21 mouse cellular contexts compared by ENCODE assay signal in the genomic region with DNA sequence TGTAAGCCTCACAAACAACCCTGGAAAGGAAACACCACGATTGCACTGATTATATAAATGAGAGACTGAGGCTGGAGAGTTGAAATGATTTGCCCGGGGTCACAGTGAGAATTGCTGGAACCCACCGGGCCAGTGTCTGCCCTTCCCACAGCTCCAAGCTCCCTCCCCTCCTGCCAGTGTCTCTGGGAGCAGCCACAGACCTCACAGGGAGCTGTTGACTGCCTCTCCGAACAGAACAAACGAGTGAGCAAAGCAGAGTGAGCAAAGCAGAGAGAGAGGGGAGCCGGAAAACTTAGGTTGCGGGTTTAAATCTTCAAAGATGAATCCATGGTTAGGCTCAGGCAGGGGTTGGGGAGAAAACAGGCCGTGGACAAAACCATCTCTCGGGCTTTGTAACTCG.
DNase-seq lines count a peak whose midpoint lies in the region; ATAC-seq lines count a peak whose summit lies in the region.
"Had no signal": no experiment of that assay in that cellular context is flagged by ENCODE, and none has a peak within 500 bp of the region (broad histone marks: within the 10 kb centered on the region; RNA-seq: fewer than 3 reads in every experiment).

No protein-coding gene starts in this region.

- no peaks in the 10 kb centered on the region for H3K36me3 ChIP-seq in forebrain, embryonic 12.5 days (replicated peaks)
- H3K36me3 ChIP-seq in forebrain, embryonic 13.5 days (ENCODE audit: poor library complexity, severe bottlenecking): no peaks in the 10 kb centered on the region
- no peaks in the 10 kb centered on the region for H3K36me3 ChIP-seq in midbrain, embryonic 10.5 days
- H3K36me3 ChIP-seq in midbrain, embryonic 14.5 days (ENCODE audit: control insufficient read depth, insufficient read depth, low read length): no peaks in the 10 kb centered on the region
- H3K36me3 ChIP-seq in limb, embryonic 10.5 days: no peaks in the 10 kb centered on the region
- H3K36me3 ChIP-seq: hindbrain, embryonic 15.5 days; kidney, embryonic 15.5 days; limb, embryonic 13.5 days had no signal

- H3K4me3 ChIP-seq in forebrain, embryonic 12.5 days (replicated peaks): no peak overlapping the region
- H3K4me3 ChIP-seq in forebrain, embryonic 13.5 days: no peak overlapping the region
- no peak overlapping the region for H3K4me3 ChIP-seq in midbrain, embryonic 10.5 days
- no peak overlapping the region for H3K4me3 ChIP-seq in midbrain, embryonic 14.5 days (replicated peaks; ENCODE audit: low read depth, low read length)
- H3K4me3 ChIP-seq in limb, embryonic 10.5 days: no peak overlapping the region
- H3K4me3 ChIP-seq: heart, adult 2 months; hindbrain, embryonic 15.5 days; kidney, embryonic 15.5 days; limb, embryonic 13.5 days had no signal

- peaks cover 5% of the 10 kb centered on the region; the same call in 1 of the 2 replicates for H3K27me3 ChIP-seq in forebrain, embryonic 12.5 days
- 0 out of 2 replicates have a peak, but pooled peaks cover 3% of the 10 kb centered on the region for H3K27me3 ChIP-seq in forebrain, embryonic 13.5 days
- H3K27me3 ChIP-seq in midbrain, embryonic 10.5 days (ENCODE audit: low read depth, poor library complexity, severe bottlenecking): peaks cover 8% of the 10 kb centered on the region
- no peaks in the 10 kb centered on the region for H3K27me3 ChIP-seq in midbrain, embryonic 14.5 days (ENCODE audit: control insufficient read depth, insufficient read depth, low read length)
- H3K27me3 ChIP-seq in limb, embryonic 10.5 days (ENCODE audit: low read depth, poor library complexity, severe bottlenecking): peaks cover 21% of the 10 kb centered on the region; the same call in 1 of the 2 replicates
- H3K27me3 ChIP-seq: CH12.LX; hindbrain, embryonic 15.5 days; kidney, embryonic 15.5 days had no signal

- peaks cover 45% of the 10 kb centered on the region for H3K4me1 ChIP-seq in forebrain, embryonic 12.5 days
- H3K4me1 ChIP-seq in forebrain, embryonic 13.5 days: peaks cover 38% of the 10 kb centered on the region
- peaks cover 57% of the 10 kb centered on the region for H3K4me1 ChIP-seq in midbrain, embryonic 10.5 days
- H3K4me1 ChIP-seq in midbrain, embryonic 14.5 days (ENCODE audit: control insufficient read depth, insufficient read depth, low read length): peaks cover 13% of the 10 kb centered on the region; the same call in 1 of the 2 replicates
- H3K4me1 ChIP-seq in limb, embryonic 10.5 days: peaks cover 48% of the 10 kb centered on the region

- no peak for DNase-seq in midbrain, embryonic 10.5 days (ENCODE audit: low spot score)
- DNase-seq in midbrain, embryonic 14.5 days: no peak
- DNase-seq in limb, embryonic 10.5 days (ENCODE audit: low spot score): no peak
- DNase-seq in adrenal gland, postnatal 36 days: no peak
- DNase-seq in right cerebral cortex, postnatal 25 days: no peak
- DNase-seq: cerebellum, adult 9-10 months; gastrocnemius, postnatal 10 days; heart, postnatal 4 days; kidney, postnatal 4 days; layer of hippocampus, adult 9-11 months; lung, postnatal 36 days; thymus, postnatal 4 days had no signal

- H3K4me2 ChIP-seq in forebrain, embryonic 12.5 days: no peak overlapping the region
- H3K4me2 ChIP-seq in forebrain, embryonic 13.5 days: no peak overlapping the region
- no peak overlapping the region for H3K4me2 ChIP-seq in midbrain, embryonic 14.5 days (ENCODE audit: low read length)
- H3K4me2 ChIP-seq: hindbrain, embryonic 15.5 days; kidney, embryonic 15.5 days had no signal

- WGBS in forebrain, embryonic 12.5 days: 33% methylated on average over 10 of the region's 10 CpGs
- WGBS in forebrain, embryonic 13.5 days: 31% methylated on average over 10 of the region's 10 CpGs
- WGBS in midbrain, embryonic 10.5 days: 35% methylated on average over 10 of the region's 10 CpGs
- WGBS in midbrain, embryonic 14.5 days: 30% methylated on average over 10 of the region's 10 CpGs
- WGBS in limb, embryonic 10.5 days: 33% methylated on average over 10 of the region's 10 CpGs

- H3K9me3 ChIP-seq in forebrain, embryonic 12.5 days: no peaks in the 10 kb centered on the region
- no peaks in the 10 kb centered on the region for H3K9me3 ChIP-seq in forebrain, embryonic 13.5 days (replicated peaks)
- no peaks in the 10 kb centered on the region for H3K9me3 ChIP-seq in midbrain, embryonic 10.5 days (replicated peaks)
- H3K9me3 ChIP-seq in midbrain, embryonic 14.5 days (ENCODE audit: control insufficient read depth, low read length): no peaks in the 10 kb centered on the region
- no peaks in the 10 kb centered on the region for H3K9me3 ChIP-seq in limb, embryonic 10.5 days (replicated peaks)
- H3K9me3 ChIP-seq: hindbrain, embryonic 15.5 days; kidney, embryonic 15.5 days; limb, embryonic 13.5 days had no signal

- H3K9ac ChIP-seq in forebrain, embryonic 12.5 days: no peak overlapping the region
- no peak overlapping the region for H3K9ac ChIP-seq in forebrain, embryonic 13.5 days
- H3K9ac ChIP-seq in midbrain, embryonic 14.5 days (replicated peaks; ENCODE audit: low read length): no peak overlapping the region
- H3K9ac ChIP-seq: hindbrain, embryonic 15.5 days; kidney, embryonic 15.5 days; limb, embryonic 13.5 days; liver, embryonic 14.5 days had no signal

- ATAC-seq in forebrain, embryonic 12.5 days (ENCODE audit: low FRiP score): no peak
- ATAC-seq in forebrain, embryonic 13.5 days: no peak
- no peak for ATAC-seq in midbrain, embryonic 14.5 days (ENCODE audit: low FRiP score, low TSS enrichment)
- ATAC-seq: intestine, postnatal 0 days had no signal

- 0 out of 2 replicates have a peak overlapping the region, but pooled peaks have one; percentile 25 for H3K27ac ChIP-seq in forebrain, embryonic 12.5 days
- no peak overlapping the region for H3K27ac ChIP-seq in forebrain, embryonic 13.5 days
- 0 out of 2 replicates have a peak overlapping the region, but pooled peaks have one; percentile 52 for H3K27ac ChIP-seq in midbrain, embryonic 10.5 days (replicated peaks)
- no peak overlapping the region for H3K27ac ChIP-seq in midbrain, embryonic 14.5 days (replicated peaks; ENCODE audit: low read depth, low read length)
- peak overlapping the region; percentile 68 for H3K27ac ChIP-seq in limb, embryonic 10.5 days
- H3K27ac ChIP-seq: heart, adult 2 months; hindbrain, embryonic 15.5 days; kidney, embryonic 15.5 days; limb, embryonic 13.5 days; liver, embryonic 14.5 days had no signal

Comparison
In these comparisons a context has a peak if more than half of its experiments do, and no peak if none do; other contexts are left out.
1. H3K27ac ChIP-seq: peak in forebrain, embryonic 12.5 days (single experiment), midbrain, embryonic 10.5 days (single experiment) and limb, embryonic 10.5 days (single experiment); none in forebrain, embryonic 13.5 days (single experiment) and midbrain, embryonic 14.5 days (single experiment).